Mouse (Mus musculus): Measurements from ENCODE around the gene Gpx4.
A peak's percentile ranks its signal among the peaks of the same experiment; 100 is the strongest.

The Gpx4 gene

GRCm38 (mm10) chr10:80104181-80104580 lies 57.2 kb downstream of the Gpx4 start:
- no peak for DNase-seq (ENCODE audit: low spot score in 2 of 2)

- peak in 1 of 2 experiments; percentile 57 for DNase-seq (ENCODE audit: low spot score in 2 of 2)
Observed at GRCm38 (mm10) chr10:80105460-80105859, 58.5 kb downstream of the Gpx4 start, which contains the start of gene Sbno2. Gene Sbno2 (minus strand): TSS chr10:80105571.

- no peak for DNase-seq (ENCODE audit: low spot score in 2 of 2)
Observed at GRCm38 (mm10) chr10:80105926-80106325, 59.0 kb downstream of the Gpx4 start.

All from spleen, postnatal 4 days (tissue).